Mouse (Mus musculus) intestine, embryonic 16.5 days (tissue): ENCODE results near the gene Sgsm3. TPM values are rescaled to one million over a fixed set of nuclear protein-coding genes. Genes with fewer than 3 reads are reported as not detected.

Source experiments
- ATAC-seq: fragments of 200-750 bp; cut with Nextera tagmentation; 2 replicates; pipeline ENCODE4 v1.8.0; 2017; ENCODE audit warnings: moderate TSS enrichment, moderate library complexity
- H3K27ac ChIP-seq: fragments of 300-500 bp; sonication (generic); 2 replicates; pipeline ENCODE4 v1.5.1; 2014; ENCODE audit warnings: mild to moderate bottlenecking, low read length
- H3K27me3 ChIP-seq: fragments of 300-500 bp; sonication (generic); replicated peaks from 2 replicates; pipeline ENCODE4 v1.6.1; 2014; ENCODE audit warnings: low read length, control low read depth, mixed read lengths; ENCODE audit not compliant: control insufficient read depth, insufficient read depth
- H3K36me3 ChIP-seq: fragments of 300-500 bp; sonication (generic); 2 replicates; pipeline ENCODE4 v1.6.1; 2014; ENCODE audit warnings: low read length, control low read depth; ENCODE audit not compliant: control insufficient read depth, insufficient read depth
- H3K4me1 ChIP-seq: fragments of 300-500 bp; sonication (generic); 2 replicates; pipeline ENCODE4 v1.6.1; 2014; ENCODE audit warnings: low read length, control low read depth, mixed read lengths; ENCODE audit not compliant: control insufficient read depth, insufficient read depth
- H3K4me2 ChIP-seq: fragments of 300-500 bp; sonication (generic); 2 replicates; pipeline ENCODE4 v1.6.1; 2014; ENCODE audit warnings: low read depth, low read length, control low read depth
- H3K4me3 ChIP-seq: fragments of 300-500 bp; sonication (generic); 2 replicates; pipeline ENCODE4 v1.5.1; 2014; ENCODE audit warnings: mild to moderate bottlenecking, low read length
- H3K9ac ChIP-seq: fragments of 300-500 bp; sonication (generic); 2 replicates; pipeline ENCODE4 v1.6.1; 2014; ENCODE audit warnings: low read depth, low read length
- H3K9me3 ChIP-seq: fragments of 300-500 bp; sonication (generic); 2 replicates; pipeline ENCODE4 v1.6.1; 2016; ENCODE audit warnings: low read length, control low read depth; ENCODE audit not compliant: control insufficient read depth
- WGBS: fragments of 180-500 bp; shearing (Covaris S2); extraction: QIAGEN DNeasy Blood & Tissue Kit; methylation state at CpG from one replicate; pipeline ENCODE4 v1.1.7; 2014; 5-methylcytosine and 5-hydroxymethylcytosine counted together
- polyA plus RNA-seq: library from polyadenylated mRNA; unstranded; fragments of >200 nt; fragmentation: Nextera tagmentation; extraction: Ambion mirVana; gene quantifications from 2 replicates; pipeline ENCODE4 v1.2.1, GENCODE M21; 2015

The Sgsm3 gene
- polyA plus RNA-seq, 1 experiment from 2014 or later = 33.9 TPM

DNA sequence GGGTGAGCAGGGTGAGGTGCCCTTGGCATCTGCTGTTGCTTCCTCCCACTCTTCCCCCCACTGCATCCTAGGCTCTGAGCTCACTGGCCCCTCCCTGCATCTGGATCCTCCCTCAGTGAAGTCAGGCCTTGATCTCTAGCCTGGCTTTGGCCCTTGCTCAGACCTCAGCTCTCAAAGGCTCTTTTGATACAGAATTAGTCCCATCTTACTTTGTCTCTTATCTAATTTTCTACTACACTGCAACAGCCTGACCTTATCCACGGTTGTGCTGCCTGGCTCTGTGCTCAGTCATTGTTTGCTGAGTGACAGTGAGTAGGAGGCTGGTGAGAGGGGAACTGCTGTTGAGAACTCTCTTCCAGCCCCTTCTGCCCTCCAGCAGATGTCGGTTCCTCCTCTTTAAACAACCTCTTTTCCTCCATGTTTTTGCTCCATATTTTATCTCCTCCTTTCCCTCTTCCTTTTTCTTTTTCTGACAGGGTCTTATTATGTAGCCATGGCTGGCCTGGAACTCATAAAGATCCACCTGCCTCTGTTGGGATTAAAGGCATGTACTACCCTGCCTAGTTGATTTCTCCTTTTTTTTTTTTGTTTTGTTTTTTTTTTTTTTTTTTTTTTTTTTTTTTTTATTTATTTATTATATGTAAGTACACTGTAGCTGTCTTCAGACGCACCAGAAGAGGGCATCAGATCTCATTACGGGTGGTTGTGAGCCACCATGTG lies 23.0 kb downstream of the Sgsm3 start:
- Histone ChIP-seq H3K4me1 (0 out of 2 replicates have a peak, but pooled peaks cover 3% of the 10 kb centered on the region), H3K27me3 (no peaks in the 10 kb centered on the region), H3K27ac (no peak overlapping the region), H3K4me2 (no peak overlapping the region), H3K9ac (no peak overlapping the region), H3K36me3 (no peaks in the 10 kb centered on the region), H3K9me3 (no peaks in the 10 kb centered on the region), H3K4me3 (no peak overlapping the region)
- WGBS = 52% methylated on average over 4 of the region's 4 CpGs
- peak; percentile 21; the same call in 1 of the 2 replicates for ATAC-seq

DNA sequence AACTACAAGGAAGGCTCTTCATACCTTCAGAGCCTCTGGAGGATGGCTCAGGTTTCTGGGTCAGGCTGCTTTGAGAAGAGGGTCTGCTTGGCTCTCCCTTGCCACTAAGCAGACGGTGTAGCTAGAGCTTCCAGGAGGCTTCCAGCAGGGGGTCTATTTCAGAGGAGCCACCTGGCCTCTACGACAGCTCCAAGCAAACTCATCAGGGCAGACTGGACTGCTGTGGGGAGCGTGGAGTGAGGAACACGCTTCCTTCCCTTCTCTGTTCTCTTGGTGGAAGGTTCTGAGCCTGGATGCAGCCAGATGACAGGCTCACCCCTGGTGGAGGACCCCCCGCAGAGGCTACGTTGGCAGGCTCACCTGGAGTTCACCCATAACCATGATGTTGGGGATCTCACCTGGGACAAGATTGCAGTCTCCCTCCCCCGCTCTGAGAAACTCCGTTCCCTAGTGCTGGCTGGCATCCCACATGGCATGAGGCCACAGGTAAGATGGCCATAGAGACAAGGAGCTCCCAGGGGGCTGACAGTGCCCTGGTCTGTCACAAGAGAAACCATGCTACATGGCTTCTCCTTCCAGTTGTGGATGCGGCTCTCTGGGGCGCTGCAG lies 28.7 kb downstream of the Sgsm3 start:
- no peak overlapping the region for H3K27ac ChIP-seq
- H3K9ac ChIP-seq = no peak overlapping the region
- no peak overlapping the region for H3K4me2 ChIP-seq
- no peak overlapping the region for H3K4me3 ChIP-seq
- 83% methylated on average over 10 of the region's 10 CpGs for WGBS
- no peaks in the 10 kb centered on the region for H3K9me3 ChIP-seq
- H3K36me3 ChIP-seq = peaks cover 6% of the 10 kb centered on the region; the same call in 1 of the 2 replicates
- no peak for ATAC-seq
- no peaks in the 10 kb centered on the region for H3K27me3 ChIP-seq
- no peaks in the 10 kb centered on the region for H3K4me1 ChIP-seq

DNA sequence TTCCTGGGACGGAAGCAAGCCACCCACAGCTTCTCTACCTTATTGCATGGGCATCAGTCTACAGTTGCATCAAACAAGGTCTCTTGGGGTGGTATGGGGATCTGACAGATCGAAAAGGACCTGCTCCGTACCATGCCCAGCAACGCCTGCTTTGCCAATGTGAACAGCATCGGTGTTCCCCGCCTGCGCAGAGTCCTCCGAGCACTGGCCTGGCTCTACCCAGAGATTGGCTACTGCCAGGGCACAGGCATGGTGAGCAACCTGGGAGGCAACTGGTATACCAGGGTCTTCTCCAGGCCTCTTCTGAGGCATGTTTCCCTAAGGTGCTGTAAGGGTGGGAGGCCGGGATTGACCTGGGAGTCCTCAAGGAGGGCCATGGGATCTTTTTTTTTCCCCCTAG lies 29.8 kb downstream of the Sgsm3 start:
- no peak overlapping the region for H3K9ac ChIP-seq
- H3K36me3 ChIP-seq = peaks cover 9% of the 10 kb centered on the region; the same call in 1 of the 2 replicates
- H3K9me3 ChIP-seq = no peaks in the 10 kb centered on the region
- no peak overlapping the region for H3K4me3 ChIP-seq
- no peaks in the 10 kb centered on the region for H3K27me3 ChIP-seq
- no peak overlapping the region for H3K4me2 ChIP-seq
- H3K27ac ChIP-seq = no peak overlapping the region
- H3K4me1 ChIP-seq = no peaks in the 10 kb centered on the region
- ATAC-seq = no peak
- WGBS = 94% methylated on average over 9 of the region's 9 CpGs

DNA sequence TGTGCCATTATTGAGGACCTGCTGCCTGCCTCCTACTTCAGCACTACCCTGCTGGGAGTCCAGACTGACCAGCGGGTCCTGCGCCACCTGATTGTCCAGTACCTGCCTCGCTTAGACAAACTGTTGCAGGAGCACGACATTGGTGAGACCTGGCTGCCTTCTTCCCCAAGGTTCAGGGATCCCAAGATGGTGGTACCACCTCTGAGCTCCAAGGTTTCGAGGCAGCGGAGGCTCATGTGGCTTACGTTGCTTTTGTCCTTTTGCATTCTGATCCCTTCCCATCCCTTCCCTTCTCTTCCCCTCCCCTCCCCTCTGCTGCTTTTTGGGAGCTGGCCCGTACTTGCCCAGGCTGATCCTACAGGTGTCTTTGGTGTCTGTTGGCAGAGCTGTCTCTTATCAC lies 30.3 kb downstream of the Sgsm3 start:
- no peaks in the 10 kb centered on the region for H3K4me1 ChIP-seq
- H3K4me2 ChIP-seq = no peak overlapping the region
- H3K9me3 ChIP-seq = no peaks in the 10 kb centered on the region
- no peak overlapping the region for H3K27ac ChIP-seq
- peaks cover 12% of the 10 kb centered on the region; the same call in 1 of the 2 replicates for H3K36me3 ChIP-seq
- H3K9ac ChIP-seq = no peak overlapping the region
- H3K27me3 ChIP-seq = no peaks in the 10 kb centered on the region
- no peak for ATAC-seq
- WGBS = 92% methylated on average over 8 of the region's 8 CpGs
- no peak overlapping the region for H3K4me3 ChIP-seq

DNA sequence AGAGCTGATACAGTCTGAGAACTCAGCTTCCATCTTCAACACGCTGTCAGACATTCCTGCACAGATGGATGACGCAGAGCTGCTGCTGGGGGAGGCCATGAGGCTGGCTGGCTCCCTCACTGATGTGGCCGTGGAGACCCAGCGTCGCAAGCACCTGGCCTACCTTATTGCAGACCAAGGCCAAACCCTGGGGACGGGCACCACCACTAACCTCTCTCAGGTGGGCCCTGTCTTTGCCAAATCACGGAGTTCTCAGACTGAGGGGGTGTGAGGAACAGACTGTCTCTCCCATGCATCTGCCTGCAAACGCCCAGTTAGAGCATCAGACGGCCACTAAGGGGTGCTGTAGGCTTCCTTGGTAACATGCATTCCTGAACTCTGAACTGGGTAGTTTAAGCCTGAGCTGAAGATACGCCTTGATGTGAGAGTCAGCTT lies 31.1 kb downstream of the Sgsm3 start:
- H3K4me2 ChIP-seq = no peak overlapping the region
- no peak overlapping the region for H3K27ac ChIP-seq
- peak; percentile 52; the same call in 1 of the 2 replicates for ATAC-seq
- no peak overlapping the region for H3K4me3 ChIP-seq
- peaks cover 18% of the 10 kb centered on the region; the same call in 1 of the 2 replicates for H3K36me3 ChIP-seq
- no peaks in the 10 kb centered on the region for H3K9me3 ChIP-seq
- no peaks in the 10 kb centered on the region for H3K27me3 ChIP-seq
- H3K4me1 ChIP-seq = no peaks in the 10 kb centered on the region
- no peak overlapping the region for H3K9ac ChIP-seq
- WGBS = 60% methylated on average over 10 of the region's 10 CpGs

DNA sequence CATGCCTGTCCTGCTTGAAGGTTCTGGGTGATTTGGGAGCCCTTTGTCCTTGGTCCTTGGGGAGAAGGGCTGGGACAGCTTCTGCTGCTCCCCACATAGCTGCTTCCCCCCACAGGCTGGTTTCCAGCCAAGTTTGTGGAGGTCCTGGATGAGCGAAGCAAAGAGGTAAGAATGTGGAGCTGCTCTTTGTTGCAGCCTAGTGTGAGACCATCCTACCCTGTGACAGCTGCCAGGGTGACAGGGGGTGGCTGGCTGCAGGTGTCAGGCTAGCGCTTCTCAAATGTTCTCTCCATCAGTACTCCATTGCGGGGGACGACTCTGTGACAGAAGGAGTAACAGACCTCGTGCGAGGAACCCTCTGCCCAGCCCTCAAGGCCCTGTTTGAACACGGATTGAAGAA lies 32.5 kb downstream of the Sgsm3 start:
- H3K4me3 ChIP-seq = no peak overlapping the region
- no peak for ATAC-seq
- H3K4me2 ChIP-seq = no peak overlapping the region
- no peaks in the 10 kb centered on the region for H3K27me3 ChIP-seq
- no peaks in the 10 kb centered on the region for H3K4me1 ChIP-seq
- H3K9ac ChIP-seq = no peak overlapping the region; the same call in 1 of the 2 replicates
- WGBS = 81% methylated on average over 7 of the region's 7 CpGs
- no peak overlapping the region for H3K27ac ChIP-seq
- peaks cover 18% of the 10 kb centered on the region; the same call in 1 of the 2 replicates for H3K36me3 ChIP-seq
- H3K9me3 ChIP-seq = no peaks in the 10 kb centered on the region

DNA sequence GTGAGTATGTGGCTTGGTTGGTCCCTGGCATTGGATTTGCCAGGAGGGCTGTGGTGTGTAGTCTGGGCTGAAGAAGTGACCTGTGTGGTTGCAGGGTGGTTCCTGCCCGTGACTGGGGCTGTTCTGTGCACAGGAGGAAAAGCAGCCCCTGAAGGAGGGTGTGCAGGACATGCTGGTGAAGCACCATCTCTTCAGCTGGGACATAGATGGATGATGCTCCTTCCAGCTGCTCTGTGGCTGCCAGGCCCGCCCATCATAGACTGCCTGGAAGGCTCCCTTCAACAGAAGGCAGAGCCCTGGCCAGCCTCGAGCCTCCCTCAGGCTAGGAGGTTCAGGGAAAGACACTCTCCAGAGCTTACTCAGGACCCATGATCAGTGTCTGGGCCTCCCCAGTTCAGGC lies 34.0 kb downstream of the Sgsm3 start:
- Histone ChIP-seq H3K4me2 (no peak overlapping the region), H3K4me3 (no peak overlapping the region), H3K4me1 (no peaks in the 10 kb centered on the region), H3K27me3 (no peaks in the 10 kb centered on the region), H3K36me3 (peaks cover 21% of the 10 kb centered on the region; the same call in 1 of the 2 replicates), H3K9me3 (no peaks in the 10 kb centered on the region), H3K9ac (no peak overlapping the region), H3K27ac (no peak overlapping the region)
- no peak; the same call in 1 of the 2 replicates for ATAC-seq
- WGBS = 53% methylated on average over 3 of the region's 3 CpGs

DNA sequence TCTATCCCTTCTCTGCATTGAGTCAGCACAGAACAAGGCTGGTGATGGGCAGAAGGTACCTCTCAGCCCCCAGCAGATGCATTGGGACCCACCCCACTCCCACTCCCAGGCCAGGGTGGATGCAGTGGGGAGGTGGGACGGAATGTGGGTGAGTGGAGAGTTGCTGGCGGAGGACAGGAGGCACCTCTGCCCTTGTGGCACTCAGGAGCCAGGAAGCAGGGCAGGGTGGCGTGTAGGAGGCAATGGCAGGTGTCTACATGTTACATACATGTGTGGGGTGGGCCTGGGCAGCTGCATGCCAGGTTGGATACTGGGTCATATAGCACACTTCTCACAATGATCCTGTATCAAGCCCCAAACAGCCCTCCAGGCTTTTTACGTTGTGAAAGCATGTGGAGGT lies 34.8 kb downstream of the Sgsm3 start:
- Histone ChIP-seq H3K9me3 (no peaks in the 10 kb centered on the region), H3K27ac (no peak overlapping the region), H3K27me3 (no peaks in the 10 kb centered on the region), H3K4me3 (no peak overlapping the region), H3K36me3 (peaks cover 25% of the 10 kb centered on the region), H3K9ac (no peak overlapping the region), H3K4me1 (no peaks in the 10 kb centered on the region), H3K4me2 (no peak overlapping the region)
- WGBS = 84% methylated on average over 4 of the region's 4 CpGs
- no peak for ATAC-seq

DNA sequence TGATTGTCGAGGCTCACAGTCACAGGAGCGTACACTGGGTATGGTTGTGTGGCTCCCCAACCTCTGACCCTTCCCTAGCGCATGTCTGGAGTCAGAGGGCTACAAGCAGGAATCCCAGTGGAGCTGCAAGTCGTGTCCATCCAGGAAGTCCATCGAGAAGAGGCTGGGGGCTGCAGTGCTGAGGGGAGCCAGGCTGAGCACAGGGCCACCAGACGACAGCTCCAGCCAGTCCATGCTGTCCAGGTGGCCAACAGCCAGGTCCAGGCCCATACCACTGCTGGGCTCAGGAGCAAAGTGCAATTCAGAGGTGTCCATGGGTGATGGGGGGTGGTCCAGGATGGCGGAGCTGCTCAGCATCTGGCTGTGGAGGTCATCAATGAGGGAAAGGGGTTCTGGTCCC lies 35.6 kb downstream of the Sgsm3 start:
- Histone ChIP-seq H3K36me3 (peaks cover 28% of the 10 kb centered on the region), H3K9ac (no peak overlapping the region; the same call in 1 of the 2 replicates), H3K27ac (no peak overlapping the region), H3K4me2 (no peak overlapping the region), H3K4me3 (no peak overlapping the region), H3K4me1 (no peaks in the 10 kb centered on the region), H3K9me3 (no peaks in the 10 kb centered on the region), H3K27me3 (no peaks in the 10 kb centered on the region)
- 89% methylated on average over 7 of the region's 7 CpGs for WGBS
- ATAC-seq = no peak
